Mouse (Mus musculus) lung, embryonic 16.5 days (tissue): ENCODE measurements around the gene Hist1h2bf. TPM values are rescaled to one million over a fixed set of nuclear protein-coding genes. Genes with fewer than 3 reads are reported as not detected.
"Not testable (repeated sequence)": the region's sequence is repeated elsewhere in the genome, so short reads cannot be mapped to it uniquely, and the experiment has no call there.

ENCODE experiments used
- ATAC-seq: fragments of 200-750 bp; cut with Nextera tagmentation; 2 replicates; pipeline ENCODE4 v1.8.0; 2017; ENCODE audit warnings: low read depth, mild to moderate bottlenecking, moderate library complexity
- H3K27ac ChIP-seq: fragments of 300-500 bp; sonication (generic); 2 replicates; pipeline ENCODE4 v1.5.1; 2014; ENCODE audit warnings: mild to moderate bottlenecking, control low read depth, low read length
- H3K27me3 ChIP-seq: fragments of 300-500 bp; sonication (generic); 2 replicates; pipeline ENCODE4 v1.6.1; 2014; ENCODE audit warnings: low read depth, low read length, mixed read lengths; ENCODE audit not compliant: control insufficient read depth, insufficient read depth
- H3K36me3 ChIP-seq: fragments of 300-500 bp; sonication (generic); 2 replicates; pipeline ENCODE4 v1.6.1; 2014; ENCODE audit warnings: low read length; ENCODE audit not compliant: control insufficient read depth, insufficient read depth
- H3K4me1 ChIP-seq: fragments of 300-500 bp; sonication (generic); replicated peaks from 2 replicates; pipeline ENCODE4 v1.6.1; 2014; ENCODE audit warnings: low read length, mixed read lengths; ENCODE audit not compliant: control insufficient read depth, insufficient read depth
- H3K4me2 ChIP-seq: fragments of 300-500 bp; sonication (generic); 2 replicates; pipeline ENCODE4 v1.6.1; 2014; ENCODE audit warnings: low read depth, low read length, control low read depth
- H3K4me3 ChIP-seq: fragments of 300-500 bp; sonication (generic); 2 replicates; pipeline ENCODE4 v1.5.1; 2014; ENCODE audit warnings: mild to moderate bottlenecking, low read length, control low read depth
- H3K9ac ChIP-seq: fragments of 300-500 bp; sonication (generic); 2 replicates; pipeline ENCODE4 v1.6.1; 2014; ENCODE audit warnings: low read length, control low read depth
- H3K9me3 ChIP-seq: fragments of 300-500 bp; sonication (generic); 2 replicates; pipeline ENCODE4 v1.6.1; 2016; ENCODE audit warnings: low read length; ENCODE audit not compliant: control insufficient read depth
- WGBS: fragments of 180-500 bp; shearing (Covaris S2); extraction: QIAGEN DNeasy Blood & Tissue Kit; methylation state at CpG from one replicate; pipeline ENCODE4 v1.1.7; 2014; 5-methylcytosine and 5-hydroxymethylcytosine counted together
- polyA plus RNA-seq: library from polyadenylated mRNA; unstranded; fragments of >200 nt; fragmentation: Nextera tagmentation; extraction: Ambion mirVana; gene quantifications from 2 replicates; pipeline ENCODE4 v1.2.1, GENCODE M21; 2015

The Hist1h2bf gene
- polyA plus RNA-seq, 1 experiment from 2014 or later: 4.8 TPM

GRCm38 (mm10) chr13:23551931-23552914 lies 21.8 kb downstream of the Hist1h2bf start:
- Histone ChIP-seq H3K27me3 (no peaks in the 10 kb centered on the region), H3K36me3 (no peaks in the 10 kb centered on the region), H3K4me3 (peak overlapping the region; percentile 53), H3K4me2 (peak overlapping the region; percentile 64), H3K9ac (peak overlapping the region; percentile 51; the same call in 1 of the 2 replicates), H3K9me3 (no peaks in the 10 kb centered on the region), H3K27ac (peak overlapping the region; percentile 88), H3K4me1 (peaks cover 15% of the 10 kb centered on the region)
- 43% methylated on average over 8 of the region's 8 CpGs for WGBS
- ATAC-seq: no peak

GRCm38 (mm10) chr13:23551146-23551834 lies 22.7 kb downstream of the Hist1h2bf start, which contains the start of gene Hist1h4f:
Gene Hist1h4f, minus strand, starts transcription at chr13:23551648.
- under 1% methylated on average over 46 of the region's 47 CpGs for WGBS
- Histone ChIP-seq H3K9ac (peak within 1 kb of the TSS; percentile 71), H3K4me2 (peak within 1 kb of the TSS; percentile 64), H3K27ac (peak within 1 kb of the TSS; percentile 88), H3K4me3 (peak within 1 kb of the TSS; percentile 53), H3K4me1 (peaks cover 12% of the 10 kb centered on the region)
- H3K9me3 ChIP-seq, H3K36me3 ChIP-seq, H3K27me3 ChIP-seq: not testable (repeated sequence)
- peak; percentile 79 for ATAC-seq

GRCm38 (mm10) chr13:23550761-23551145 lies 23.2 kb downstream of the Hist1h2bf start:
- whole genome bisulfite sequencing: 6% methylated on average over 3 of the region's 3 CpGs

GRCm38 (mm10) chr13:23546694-23547093 lies 27.3 kb downstream of the Hist1h2bf start:
- H3K36me3 ChIP-seq: no peaks in the 10 kb centered on the region
- WGBS: 52% methylated on average over 5 of the region's 5 CpGs
- no peak overlapping the region for H3K4me3 ChIP-seq
- H3K9ac ChIP-seq: no peak overlapping the region
- H3K4me1 ChIP-seq: peaks cover 5% of the 10 kb centered on the region; the same call in 1 of the 2 replicates
- H3K27me3 ChIP-seq: no peaks in the 10 kb centered on the region
- H3K9me3 ChIP-seq: no peaks in the 10 kb centered on the region
- ATAC-seq: no peak
- no peak overlapping the region for H3K4me2 ChIP-seq
- H3K27ac ChIP-seq: no peak overlapping the region

More at GRCm38 (mm10) chr13:23550761-23551145, 23.2 kb downstream of the Hist1h2bf start:
- peak overlapping the region; percentile 64 for H3K4me2 ChIP-seq
- H3K4me3 ChIP-seq: peak overlapping the region; percentile 53
- H3K9ac ChIP-seq: peak overlapping the region; percentile 71
- H3K4me1 ChIP-seq: peaks cover 12% of the 10 kb centered on the region
- no peaks in the 10 kb centered on the region for H3K27me3 ChIP-seq
- H3K9me3 ChIP-seq: no peaks in the 10 kb centered on the region
- no peak for ATAC-seq
- H3K27ac ChIP-seq: peak overlapping the region; percentile 88
- H3K36me3 ChIP-seq: no peaks in the 10 kb centered on the region

GRCm38 (mm10) chr13:23544787-23545120 lies 29.2 kb downstream of the Hist1h2bf start:
- ATAC-seq, H3K27me3 ChIP-seq, H3K4me1 ChIP-seq, H3K36me3 ChIP-seq, H3K9me3 ChIP-seq: not testable (repeated sequence)
- H3K4me3 ChIP-seq: peak overlapping the region; percentile 52
- H3K4me2 ChIP-seq: peak overlapping the region; percentile 43
- peak overlapping the region; percentile 63 for H3K9ac ChIP-seq
- H3K27ac ChIP-seq: peak overlapping the region; percentile 90; the same call in 1 of the 2 replicates
- 0% methylated on average over 12 of the region's 14 CpGs for WGBS

GRCm38 (mm10) chr13:23543965-23544786 lies 29.8 kb downstream of the Hist1h2bf start, which contains the start of gene Hist1h3f:
Gene Hist1h3f, plus strand, starts transcription at chr13:23544052.
- Histone ChIP-seq H3K9me3 (no peaks in the 10 kb centered on the region), H3K4me3 (peak within 1 kb of the TSS; percentile 54), H3K27ac (peak within 1 kb of the TSS; percentile 97), H3K4me2 (peak within 1 kb of the TSS; percentile 77), H3K9ac (peak within 1 kb of the TSS; percentile 70), H3K36me3 (no peaks in the 10 kb centered on the region), H3K27me3 (no peaks in the 10 kb centered on the region), H3K4me1 (no peaks in the 10 kb centered on the region)
- peak; percentile 93 for ATAC-seq
- WGBS: under 1% methylated on average over 22 of the region's 45 CpGs

- Histone ChIP-seq H3K9ac (peak within 1 kb of the TSS; percentile 70), H3K4me3 (peak within 1 kb of the TSS; percentile 54), H3K4me2 (peak within 1 kb of the TSS; percentile 77), H3K27ac (peak within 1 kb of the TSS; percentile 97)
- H3K36me3 ChIP-seq, H3K9me3 ChIP-seq, H3K27me3 ChIP-seq, H3K4me1 ChIP-seq: not testable (repeated sequence)
- under 1% methylated on average over 22 of the region's 42 CpGs for WGBS
- peak; percentile 95 for ATAC-seq
These were observed 30.9 kb downstream of the Hist1h2bf start, which contains the start of gene Hist1h2bh for GRCm38 (mm10) chr13:23542999-23543607. Gene Hist1h2bh, minus strand, starts transcription at chr13:23543392.

- peak overlapping the region; percentile 70 for H3K9ac ChIP-seq
- not testable (repeated sequence) for H3K27me3 ChIP-seq, H3K4me1 ChIP-seq, H3K36me3 ChIP-seq, H3K9me3 ChIP-seq, ATAC-seq
- H3K4me3 ChIP-seq: peak overlapping the region; percentile 54
- peak overlapping the region; percentile 67 for H3K4me2 ChIP-seq
- 3% methylated on average over 3 of the region's 3 CpGs for WGBS
- peak overlapping the region; percentile 88 for H3K27ac ChIP-seq
These were observed 31.6 kb downstream of the Hist1h2bf start for GRCm38 (mm10) chr13:23542225-23542980.
